Mouse (Mus musculus): Measurements from ENCODE around the gene Cct4.

Cct4 gene

DNA sequence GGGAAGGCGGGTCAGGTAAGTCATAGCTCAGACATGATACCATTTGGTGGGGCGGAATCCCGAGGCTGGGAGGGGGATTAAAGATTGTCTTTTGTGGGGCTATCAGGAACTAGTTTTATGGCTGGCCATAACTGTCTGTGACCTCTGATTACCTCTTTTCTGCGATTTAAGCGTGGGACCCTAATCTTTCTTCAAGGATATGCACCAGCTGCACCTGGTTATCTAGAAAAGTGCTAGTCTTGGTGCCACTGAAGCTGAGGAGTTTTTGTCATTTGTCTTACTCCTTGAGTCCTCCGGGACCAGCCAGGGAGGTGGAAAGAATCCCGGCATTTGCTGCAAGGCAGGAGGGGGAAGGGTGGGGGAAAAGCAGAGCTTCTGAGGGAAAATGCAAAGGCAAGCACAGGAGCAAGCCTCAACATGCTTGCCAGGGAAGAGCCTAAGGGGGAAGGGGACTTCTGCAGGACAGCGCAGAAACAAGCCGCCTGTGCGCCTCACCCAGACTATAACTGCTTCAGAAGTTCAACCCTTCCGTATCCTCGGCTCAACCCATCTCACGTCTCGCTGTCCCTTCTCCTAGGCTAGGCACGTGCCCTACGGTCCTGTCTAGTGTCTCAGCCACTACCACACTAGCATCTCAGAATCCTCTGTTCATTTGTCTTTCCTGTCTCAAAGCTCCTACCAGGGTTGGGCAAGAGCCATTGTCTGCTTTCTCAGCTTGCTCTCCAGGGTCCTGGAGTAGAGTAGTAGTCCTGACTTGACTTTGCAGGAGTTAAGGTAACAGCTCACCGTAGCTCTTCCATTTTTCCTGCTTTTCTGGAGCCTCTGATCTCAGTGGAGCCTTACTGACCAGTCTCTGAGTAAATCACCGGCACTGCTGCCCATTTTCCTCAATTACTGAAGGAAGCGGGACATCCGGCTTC lies 57.6 kb downstream of the Cct4 start:
- DNase-seq = no peak

- DNase-seq = no peak
These were observed 59.3 kb downstream of the Cct4 start for GRCm38 (mm10) chr11:23049642-23050041.

GRCm38 (mm10) chr11:23052353-23052752 lies 62.0 kb downstream of the Cct4 start:
- no peak for DNase-seq
